Mouse (Mus musculus): ENCODE results near the gene Ttc7. TPM values are rescaled to one million over a fixed set of nuclear protein-coding genes. Genes with fewer than 3 reads are reported as not detected.
A peak's percentile ranks its signal among the peaks of the same experiment; 100 is the strongest.

The Ttc7 gene
- total and polyA plus RNA-seq, 2 experiments from 2014 or later, result 2.7 to 6.7 TPM

- Histone ChIP-seq H3K4me3 (ENCODE audit: low read depth, low read length) (no peak overlapping the region), H3K36me3 (replicated peaks; ENCODE audit: control insufficient read depth, insufficient read depth, low read length) (no peaks in the 10 kb centered on the region), H3K4me2 (ENCODE audit: low read depth, low read length) (no peak overlapping the region), H3K9ac (replicated peaks; ENCODE audit: low read depth, low read length) (no peak overlapping the region), H3K27ac (ENCODE audit: low read depth) (no peak overlapping the region), H3K27me3 (ENCODE audit: control insufficient read depth, insufficient read depth, low read length) (no peaks in the 10 kb centered on the region), H3K9me3 (replicated peaks; ENCODE audit: control insufficient read depth, low read length) (no peaks in the 10 kb centered on the region), H3K4me1 (ENCODE audit: control insufficient read depth, insufficient read depth) (no peaks in the 10 kb centered on the region)
- ATAC-seq (ENCODE audit: insufficient read depth, low read depth), result no peak
- no peak for DNase-seq (ENCODE audit: low spot score)
- WGBS, result 82% methylated on average over 8 of the region's 8 CpGs
- no peak for TF ChIP-seq EP300 (IDR thresholded peaks at IDR 0.05; ENCODE audit: low read depth)
- TF ChIP-seq CTCF (IDR thresholded peaks at IDR 0.05; ENCODE audit: low read depth), result no peak
Observed at GRCm38 (mm10) chr17:87305065-87305464, 22.4 kb downstream of the Ttc7 start.

GRCm38 (mm10) chr17:87306746-87307145 lies 24.1 kb downstream of the Ttc7 start:
- no peak for ATAC-seq (ENCODE audit: insufficient read depth, low read depth)
- H3K4me1 ChIP-seq (ENCODE audit: control insufficient read depth, insufficient read depth), result no peaks in the 10 kb centered on the region
- no peak overlapping the region for H3K4me3 ChIP-seq (ENCODE audit: low read depth, low read length)
- 63% methylated on average over 8 of the region's 8 CpGs for WGBS
- H3K9me3 ChIP-seq (replicated peaks; ENCODE audit: control insufficient read depth, low read length), result no peaks in the 10 kb centered on the region
- H3K4me2 ChIP-seq (ENCODE audit: low read depth, low read length), result no peak overlapping the region
- no peaks in the 10 kb centered on the region for H3K27me3 ChIP-seq (ENCODE audit: control insufficient read depth, insufficient read depth, low read length)
- no peak overlapping the region for H3K9ac ChIP-seq (replicated peaks; ENCODE audit: low read depth, low read length)
- no peak for DNase-seq (ENCODE audit: low spot score)
- H3K27ac ChIP-seq (ENCODE audit: low read depth), result no peak overlapping the region
- H3K36me3 ChIP-seq (replicated peaks; ENCODE audit: control insufficient read depth, insufficient read depth, low read length), result no peaks in the 10 kb centered on the region
- TF ChIP-seq CTCF (IDR thresholded peaks at IDR 0.05; ENCODE audit: low read depth) (no peak), EP300 (IDR thresholded peaks at IDR 0.05; ENCODE audit: low read depth) (no peak)

GRCm38 (mm10) chr17:87309073-87309788 lies 26.5 kb downstream of the Ttc7 start:
- 74% methylated on average over 12 of the region's 12 CpGs for WGBS
- no peaks in the 10 kb centered on the region for H3K9me3 ChIP-seq (replicated peaks; ENCODE audit: control insufficient read depth, low read length)
- no peaks in the 10 kb centered on the region for H3K4me1 ChIP-seq (ENCODE audit: control insufficient read depth, insufficient read depth)
- no peak overlapping the region for H3K9ac ChIP-seq (replicated peaks; ENCODE audit: low read depth, low read length)
- TF ChIP-seq CTCF (IDR thresholded peaks at IDR 0.05; ENCODE audit: low read depth), result no peak
- TF ChIP-seq EP300 (IDR thresholded peaks at IDR 0.05; ENCODE audit: low read depth), result no peak
- ATAC-seq (ENCODE audit: insufficient read depth, low read depth), result peak; percentile 44
- no peaks in the 10 kb centered on the region for H3K27me3 ChIP-seq (ENCODE audit: control insufficient read depth, insufficient read depth, low read length)
- H3K4me3 ChIP-seq (ENCODE audit: low read depth, low read length), result no peak overlapping the region
- no peak for DNase-seq (ENCODE audit: low spot score)
- H3K4me2 ChIP-seq (ENCODE audit: low read depth, low read length), result no peak overlapping the region
- H3K36me3 ChIP-seq (replicated peaks; ENCODE audit: control insufficient read depth, insufficient read depth, low read length), result no peaks in the 10 kb centered on the region
- no peak overlapping the region for H3K27ac ChIP-seq (ENCODE audit: low read depth)

DNA sequence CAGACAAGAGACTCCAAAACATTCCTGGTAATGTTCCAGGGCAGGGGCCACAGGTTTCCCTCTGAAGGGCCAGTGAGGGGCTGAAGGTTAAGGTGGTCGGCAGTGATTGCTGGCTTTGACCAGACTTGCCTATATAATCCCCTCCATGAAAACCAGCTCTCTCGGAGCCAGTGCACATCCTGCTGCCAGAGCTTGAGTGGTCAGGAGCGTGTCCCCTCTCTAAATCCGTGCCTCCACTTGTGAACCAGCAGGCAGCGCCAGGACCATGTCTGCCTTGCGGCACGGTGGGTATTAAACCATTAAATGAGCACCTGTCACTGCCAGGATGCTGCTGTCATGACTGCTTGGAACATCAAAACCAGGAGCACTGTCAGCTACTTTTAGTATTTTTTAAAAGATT lies 27.8 kb downstream of the Ttc7 start:
- 85% methylated on average over 7 of the region's 7 CpGs for WGBS
- TF ChIP-seq EP300 (IDR thresholded peaks at IDR 0.05; ENCODE audit: low read depth) (no peak), CTCF (IDR thresholded peaks at IDR 0.05; ENCODE audit: low read depth) (no peak)
- ATAC-seq (ENCODE audit: insufficient read depth, low read depth) (no peak), DNase-seq (ENCODE audit: low spot score) (no peak)
- no peaks in the 10 kb centered on the region for H3K27me3 ChIP-seq (ENCODE audit: control insufficient read depth, insufficient read depth, low read length)
- no peaks in the 10 kb centered on the region for H3K4me1 ChIP-seq (ENCODE audit: control insufficient read depth, insufficient read depth)
- H3K9ac ChIP-seq (replicated peaks; ENCODE audit: low read depth, low read length), result no peak overlapping the region
- H3K4me3 ChIP-seq (ENCODE audit: low read depth, low read length), result no peak overlapping the region
- H3K36me3 ChIP-seq (replicated peaks; ENCODE audit: control insufficient read depth, insufficient read depth, low read length), result no peaks in the 10 kb centered on the region
- no peak overlapping the region for H3K27ac ChIP-seq (ENCODE audit: low read depth)
- no peaks in the 10 kb centered on the region for H3K9me3 ChIP-seq (replicated peaks; ENCODE audit: control insufficient read depth, low read length)
- H3K4me2 ChIP-seq (ENCODE audit: low read depth, low read length), result no peak overlapping the region

- Histone ChIP-seq H3K4me3 (ENCODE audit: low read depth, low read length) (no peak overlapping the region), H3K4me2 (ENCODE audit: low read depth, low read length) (no peak overlapping the region), H3K36me3 (replicated peaks; ENCODE audit: control insufficient read depth, insufficient read depth, low read length) (no peaks in the 10 kb centered on the region), H3K4me1 (ENCODE audit: control insufficient read depth, insufficient read depth) (no peaks in the 10 kb centered on the region), H3K27ac (ENCODE audit: low read depth) (no peak overlapping the region), H3K9me3 (replicated peaks; ENCODE audit: control insufficient read depth, low read length) (no peaks in the 10 kb centered on the region), H3K9ac (replicated peaks; ENCODE audit: low read depth, low read length) (no peak overlapping the region), H3K27me3 (ENCODE audit: control insufficient read depth, insufficient read depth, low read length) (0 out of 2 replicates have a peak, but pooled peaks cover 4% of the 10 kb centered on the region)
- DNase-seq (ENCODE audit: low spot score) (no peak), ATAC-seq (ENCODE audit: insufficient read depth, low read depth) (no peak)
- TF ChIP-seq CTCF (IDR thresholded peaks at IDR 0.05; ENCODE audit: low read depth), result no peak
- TF ChIP-seq EP300 (IDR thresholded peaks at IDR 0.05; ENCODE audit: low read depth), result no peak
- WGBS, result 40% methylated on average over 12 of the region's 12 CpGs
Observed at GRCm38 (mm10) chr17:87312351-87312750, 29.7 kb downstream of the Ttc7 start.

All from heart, postnatal 0 days (tissue).